Mouse (Mus musculus) embryonic facial prominence, embryonic 11.5 days (tissue): ENCODE data around the gene Oasl1. TPM values are rescaled to one million over a fixed set of nuclear protein-coding genes. Genes with fewer than 3 reads are reported as not detected.

Experiments used
- ATAC-seq: fragments of 200-750 bp; cut with Nextera tagmentation; replicated peaks from 2 replicates; pipeline ENCODE4 v1.8.0; 2017; ENCODE audit warnings: low read depth; ENCODE audit not compliant: insufficient number of reproducible peaks, low FRiP score, low TSS enrichment
- DNase-seq: peaks from one replicate; pipeline ENCODE4 v3.0.0-alpha.2; 2015; ENCODE audit warnings: low spot score
- H3K27ac ChIP-seq: fragments of 300-500 bp; sonication (generic); replicated peaks from 2 replicates; pipeline ENCODE4 v1.5.1; 2014; ENCODE audit warnings: mild to moderate bottlenecking, low read depth, low read length, control low read depth
- H3K27me3 ChIP-seq: fragments of 300-500 bp; sonication (generic); 2 replicates; pipeline ENCODE4 v1.6.1; 2014; ENCODE audit warnings: mild to moderate bottlenecking, low read length, moderate library complexity, mixed read lengths; ENCODE audit not compliant: control insufficient read depth, insufficient read depth
- H3K36me3 ChIP-seq: fragments of 300-500 bp; sonication (generic); replicated peaks from 2 replicates; pipeline ENCODE4 v1.6.1; 2014; ENCODE audit warnings: low read depth, mild to moderate bottlenecking, low read length, moderate library complexity, mixed read lengths; ENCODE audit not compliant: control insufficient read depth, insufficient read depth
- H3K4me1 ChIP-seq: fragments of 300-500 bp; sonication (generic); 2 replicates; pipeline ENCODE4 v1.6.1; 2014; ENCODE audit warnings: low read length, mixed read lengths; ENCODE audit not compliant: control insufficient read depth, insufficient read depth
- H3K4me2 ChIP-seq: fragments of 300-500 bp; sonication (generic); 2 replicates; pipeline ENCODE4 v1.6.1; 2014; ENCODE audit warnings: low read depth, mild to moderate bottlenecking, control low read depth, low read length, moderate library complexity
- H3K4me3 ChIP-seq: fragments of 300-500 bp; sonication (generic); 2 replicates; pipeline ENCODE4 v1.5.1; 2014; ENCODE audit warnings: low read depth, low read length, control low read depth
- H3K9ac ChIP-seq: fragments of 300-500 bp; sonication (generic); replicated peaks from 2 replicates; pipeline ENCODE4 v1.6.1; 2014; ENCODE audit warnings: mild to moderate bottlenecking, control low read depth, low read length
- H3K9me3 ChIP-seq: fragments of 300-500 bp; sonication (generic); replicated peaks from 2 replicates; pipeline ENCODE4 v1.6.1; 2016; ENCODE audit warnings: mild to moderate bottlenecking, low read length, inconsistent platforms, mixed read lengths; ENCODE audit not compliant: control insufficient read depth
- WGBS: fragments of 180-500 bp; shearing (Covaris S2); extraction: QIAGEN DNeasy Blood & Tissue Kit; methylation state at CpG from one replicate; pipeline ENCODE4 v1.1.7; 2014; 5-methylcytosine and 5-hydroxymethylcytosine counted together
- polyA plus RNA-seq: library from polyadenylated mRNA; unstranded; fragments of >200 nt; fragmentation: Nextera tagmentation; extraction: Ambion mirVana; gene quantifications from 2 replicates; pipeline ENCODE4 v1.2.1, GENCODE M21; 2014

The Oasl1 gene
- polyA plus RNA-seq, 1 experiment from 2014 or later = 0.24 TPM

- WGBS = 64% methylated on average over 17 of the region's 17 CpGs
- Histone ChIP-seq H3K36me3 (no peaks in the 10 kb centered on the region), H3K27ac (no peak overlapping the region), H3K4me1 (no peaks in the 10 kb centered on the region), H3K4me2 (no peak overlapping the region), H3K27me3 (peaks cover 2% of the 10 kb centered on the region; the same call in 1 of the 2 replicates), H3K4me3 (no peak overlapping the region), H3K9ac (no peak overlapping the region; the same call in 1 of the 2 replicates), H3K9me3 (no peaks in the 10 kb centered on the region)
- ATAC-seq = no peak
- no peak for DNase-seq
Measured at GRCm38 (mm10) chr5:114964967-114965898, 42.2 kb downstream of the Oasl1 start.

- no peak overlapping the region for H3K27ac ChIP-seq
Measured at GRCm38 (mm10) chr5:114967523-114968268, 44.7 kb downstream of the Oasl1 start.

GRCm38 (mm10) chr5:114968651-114969050, 45.6 kb downstream of the Oasl1 start:
- Histone ChIP-seq H3K4me2 (no peak overlapping the region), H3K4me3 (no peak overlapping the region), H3K27me3 (peaks cover 2% of the 10 kb centered on the region; the same call in 1 of the 2 replicates), H3K27ac (no peak overlapping the region), H3K9me3 (no peaks in the 10 kb centered on the region), H3K36me3 (no peaks in the 10 kb centered on the region), H3K9ac (no peak overlapping the region), H3K4me1 (peaks cover 4% of the 10 kb centered on the region)
- 30% methylated on average over 7 of the region's 7 CpGs for WGBS
- DNase-seq = no peak
- no peak for ATAC-seq

More at GRCm38 (mm10) chr5:114967523-114968268, 44.7 kb downstream of the Oasl1 start:
- Histone ChIP-seq H3K4me2 (no peak overlapping the region), H3K27me3 (peaks cover 2% of the 10 kb centered on the region; the same call in 1 of the 2 replicates), H3K36me3 (no peaks in the 10 kb centered on the region), H3K9ac (no peak overlapping the region), H3K4me1 (peaks cover 4% of the 10 kb centered on the region), H3K4me3 (no peak overlapping the region), H3K9me3 (no peaks in the 10 kb centered on the region)
- ATAC-seq (no peak), DNase-seq (no peak)
- 41% methylated on average over 14 of the region's 14 CpGs for WGBS

GRCm38 (mm10) chr5:114969064-114969463, 46.0 kb downstream of the Oasl1 start:
- no peak overlapping the region for H3K9ac ChIP-seq
- ATAC-seq (no peak), DNase-seq (peak; percentile 27)
- H3K36me3 ChIP-seq = no peaks in the 10 kb centered on the region
- no peak overlapping the region for H3K27ac ChIP-seq
- H3K4me1 ChIP-seq = peaks cover 4% of the 10 kb centered on the region
- peaks cover 2% of the 10 kb centered on the region; the same call in 1 of the 2 replicates for H3K27me3 ChIP-seq
- no peak overlapping the region for H3K4me3 ChIP-seq
- H3K9me3 ChIP-seq = no peaks in the 10 kb centered on the region
- H3K4me2 ChIP-seq = no peak overlapping the region
- WGBS = 17% methylated on average over 4 of the region's 4 CpGs

GRCm38 (mm10) chr5:114969609-114970215, 46.7 kb downstream of the Oasl1 start:
- Histone ChIP-seq H3K4me3 (no peak overlapping the region), H3K9ac (no peak overlapping the region), H3K36me3 (no peaks in the 10 kb centered on the region), H3K4me1 (peaks cover 4% of the 10 kb centered on the region), H3K4me2 (no peak overlapping the region), H3K9me3 (no peaks in the 10 kb centered on the region), H3K27me3 (peaks cover 2% of the 10 kb centered on the region; the same call in 1 of the 2 replicates), H3K27ac (no peak overlapping the region)
- no peak for ATAC-seq
- DNase-seq = no peak
- 54% methylated on average over 13 of the region's 13 CpGs for WGBS

- H3K27me3 ChIP-seq = peaks cover 2% of the 10 kb centered on the region; the same call in 1 of the 2 replicates
- 79% methylated on average over 17 of the region's 17 CpGs for WGBS
- peaks cover 4% of the 10 kb centered on the region for H3K4me1 ChIP-seq
Measured at GRCm38 (mm10) chr5:114970824-114971227, 47.8 kb downstream of the Oasl1 start, which contains the start of gene Hnf1a. Gene Hnf1a, minus strand, starts transcription at chr5:114971094.

GRCm38 (mm10) chr5:114972201-114972600, 49.2 kb downstream of the Oasl1 start:
- H3K9ac ChIP-seq = no peak overlapping the region
- H3K27me3 ChIP-seq = peaks cover 2% of the 10 kb centered on the region; the same call in 1 of the 2 replicates
- no peak for DNase-seq
- 79% methylated on average over 9 of the region's 9 CpGs for WGBS
- no peak overlapping the region for H3K27ac ChIP-seq
- no peaks in the 10 kb centered on the region for H3K36me3 ChIP-seq
- H3K4me1 ChIP-seq = peaks cover 4% of the 10 kb centered on the region
- H3K9me3 ChIP-seq = no peaks in the 10 kb centered on the region
- no peak for ATAC-seq
- H3K4me3 ChIP-seq = no peak overlapping the region
- no peak overlapping the region for H3K4me2 ChIP-seq

More at GRCm38 (mm10) chr5:114970824-114971227, 47.8 kb downstream of the Oasl1 start, which contains the start of gene Hnf1a:
- Histone ChIP-seq H3K9ac (no peak within 1 kb of the TSS), H3K9me3 (no peaks in the 10 kb centered on the region), H3K27ac (no peak within 1 kb of the TSS), H3K36me3 (no peaks in the 10 kb centered on the region), H3K4me2 (no peak within 1 kb of the TSS), H3K4me3 (no peak within 1 kb of the TSS)
- no peak for DNase-seq
- no peak for ATAC-seq
